In genomic region chr6:39074186-39074585, GRCm38 (mm10) we compare ENCODE assay signal across 32 mouse cellular contexts. TPM values are rescaled to one million over a fixed set of nuclear protein-coding genes. Genes with fewer than 3 reads are reported as not detected.
DNase-seq lines count a peak whose midpoint lies in the region; ATAC-seq and TF ChIP-seq lines count a peak whose summit lies in the region.
"Had no signal": no experiment of that assay in that cellular context is flagged by ENCODE, and none has a peak within 500 bp of the region (broad histone marks: within the 10 kb centered on the region; RNA-seq: fewer than 3 reads in every experiment).

No protein-coding gene starts in this region.

- no peaks in the 10 kb centered on the region for H3K36me3 ChIP-seq in ES-E14 (ENCODE audit: control insufficient read depth, insufficient read depth, low read length, poor library complexity, severe bottlenecking)
- H3K36me3 ChIP-seq in forebrain, embryonic 14.5 days (ENCODE audit: control insufficient read depth, insufficient read depth, low read length) = no peaks in the 10 kb centered on the region
- no peaks in the 10 kb centered on the region for H3K36me3 ChIP-seq in midbrain, embryonic 16.5 days (ENCODE audit: control insufficient read depth, insufficient read depth, low read length)
- no peaks in the 10 kb centered on the region for H3K36me3 ChIP-seq in hindbrain, embryonic 12.5 days
- H3K36me3 ChIP-seq in kidney, embryonic 14.5 days (ENCODE audit: control insufficient read depth, insufficient read depth, low read length) = no peaks in the 10 kb centered on the region
- H3K36me3 ChIP-seq: embryonic facial prominence, embryonic 10.5 days; embryonic facial prominence, embryonic 13.5 days; G1E; heart, embryonic 12.5 days; heart, embryonic 15.5 days; hindbrain, embryonic 10.5 days had no signal

- H3K4me1 ChIP-seq in ES-E14 (ENCODE audit: control insufficient read depth in 2 of 2, insufficient read depth in 2 of 2, low read length in 2 of 2, poor library complexity in 1 of 2) = peaks cover 0 to 6% of the 10 kb centered on the region in 2 experiments; a peak in 1 of 4 replicates
- peaks cover 11% of the 10 kb centered on the region for H3K4me1 ChIP-seq in forebrain, embryonic 14.5 days (ENCODE audit: control insufficient read depth, insufficient read depth, low read length)
- no peaks in the 10 kb centered on the region for H3K4me1 ChIP-seq in midbrain, embryonic 16.5 days (ENCODE audit: control insufficient read depth, insufficient read depth, low read length)
- H3K4me1 ChIP-seq in hindbrain, embryonic 12.5 days = peaks cover 6% of the 10 kb centered on the region; the same call in 1 of the 2 replicates
- no peaks in the 10 kb centered on the region for H3K4me1 ChIP-seq in kidney, embryonic 14.5 days (ENCODE audit: control insufficient read depth, insufficient read depth, low read length)
- H3K4me1 ChIP-seq: heart, embryonic 12.5 days; heart, embryonic 15.5 days had no signal

- in situ Hi-C loops in ES-E14 (cut with MboI; ENCODE audit: low sequenced_read_pairs in 2 of 2, unreplicated experiment in 2 of 2) = no loop called here

- H3K4me2 ChIP-seq in forebrain, embryonic 14.5 days (ENCODE audit: low read length) = no peak overlapping the region
- no peak overlapping the region for H3K4me2 ChIP-seq in midbrain, embryonic 16.5 days (ENCODE audit: low read length)
- H3K4me2 ChIP-seq in hindbrain, embryonic 12.5 days (replicated peaks) = no peak overlapping the region
- no peak overlapping the region for H3K4me2 ChIP-seq in kidney, embryonic 14.5 days (replicated peaks; ENCODE audit: low read depth, low read length)
- H3K4me2 ChIP-seq: embryonic facial prominence, embryonic 13.5 days; heart, embryonic 12.5 days; heart, embryonic 15.5 days; hindbrain, embryonic 14.5 days had no signal

- no peak overlapping the region for H3K9ac ChIP-seq in ES-E14 (ENCODE audit: insufficient read depth, low read depth, low read length, poor library complexity, severe bottlenecking)
- no peak overlapping the region for H3K9ac ChIP-seq in forebrain, embryonic 14.5 days (ENCODE audit: low read length)
- no peak overlapping the region for H3K9ac ChIP-seq in midbrain, embryonic 16.5 days (ENCODE audit: low read depth, low read length)
- H3K9ac ChIP-seq in hindbrain, embryonic 12.5 days = no peak overlapping the region
- no peak overlapping the region for H3K9ac ChIP-seq in kidney, embryonic 14.5 days (ENCODE audit: low read depth, low read length)
- H3K9ac ChIP-seq: embryonic facial prominence, embryonic 13.5 days; heart, embryonic 12.5 days; heart, embryonic 15.5 days; hindbrain, embryonic 14.5 days had no signal

- ATAC-seq in forebrain, embryonic 14.5 days = peak; percentile 89
- ATAC-seq in midbrain, embryonic 16.5 days = no peak
- ATAC-seq in hindbrain, embryonic 12.5 days (ENCODE audit: low FRiP score) = no peak
- ATAC-seq in kidney, embryonic 14.5 days (ENCODE audit: low FRiP score, low TSS enrichment) = no peak
- ATAC-seq: CD4-positive, CD25-positive, alpha-beta regulatory T cell, adult 4 months; hindbrain, postnatal 0 days; inflammation-experienced regulatory T-cells, adult 6 months; intestine, embryonic 16.5 days; Patski had no signal

- H3K27me3 ChIP-seq in forebrain, embryonic 14.5 days (replicated peaks; ENCODE audit: control insufficient read depth, insufficient read depth, low read length) = no peaks in the 10 kb centered on the region
- no peaks in the 10 kb centered on the region for H3K27me3 ChIP-seq in midbrain, embryonic 16.5 days (ENCODE audit: control insufficient read depth, insufficient read depth, low read depth, low read length)
- no peaks in the 10 kb centered on the region for H3K27me3 ChIP-seq in hindbrain, embryonic 12.5 days
- H3K27me3 ChIP-seq in kidney, embryonic 14.5 days (ENCODE audit: control insufficient read depth, insufficient read depth, low read length) = no peaks in the 10 kb centered on the region
- H3K27me3 ChIP-seq: embryonic facial prominence, embryonic 13.5 days; heart, embryonic 12.5 days; heart, embryonic 15.5 days; Patski had no signal

- H3K4me3 ChIP-seq in ES-E14 (ENCODE audit: insufficient read depth in 1 of 2, low read depth in 1 of 2, low read length in 2 of 2, poor library complexity in 1 of 2, severe bottlenecking in 1 of 2) = no peak overlapping the region
- no peak overlapping the region for H3K4me3 ChIP-seq in forebrain, embryonic 14.5 days (ENCODE audit: low read depth, low read length)
- H3K4me3 ChIP-seq in midbrain, embryonic 16.5 days (ENCODE audit: low read depth, low read length) = no peak overlapping the region
- no peak overlapping the region for H3K4me3 ChIP-seq in hindbrain, embryonic 12.5 days
- H3K4me3 ChIP-seq in kidney, embryonic 14.5 days (ENCODE audit: low read length) = no peak overlapping the region
- H3K4me3 ChIP-seq: embryonic facial prominence, embryonic 10.5 days; embryonic facial prominence, embryonic 13.5 days; erythroblast, embryonic 14.5 days; heart, embryonic 12.5 days; heart, embryonic 15.5 days; hindbrain, embryonic 10.5 days had no signal

- peak; percentile 75 for DNase-seq in ES-CJ7 (ENCODE audit: low read depth, low spot score)
- peak; percentile 22 for DNase-seq in ES-E14 (ENCODE audit: low read depth, low spot score)
- DNase-seq in ZHBTc4 (ENCODE audit: low read depth, low spot score) = peak; percentile 69
- DNase-seq in forebrain, embryonic 14.5 days (ENCODE audit: low spot score) = peak; percentile 83
- no peak for DNase-seq in adrenal gland, postnatal 14 days
- DNase-seq: adrenal gland, postnatal 10 days; cerebellum, adult 11-12 months; cerebellum, adult 8-10 months; cerebellum, postnatal 10 days; cerebellum, postnatal 36 days; embryo, embryonic 11 days; gastrocnemius, postnatal 25 days; heart, adult 18-20 months; heart, postnatal 10 days; heart, postnatal 36 days; kidney, adult 18-20 months had no signal

- H3K27ac ChIP-seq in ES-E14 (ENCODE audit: insufficient read depth, low read depth, low read length, poor library complexity, severe bottlenecking) = no peak overlapping the region
- H3K27ac ChIP-seq in forebrain, embryonic 14.5 days (ENCODE audit: low read depth, low read length) = no peak overlapping the region
- no peak overlapping the region for H3K27ac ChIP-seq in midbrain, embryonic 16.5 days (ENCODE audit: low read length)
- no peak overlapping the region for H3K27ac ChIP-seq in hindbrain, embryonic 12.5 days
- H3K27ac ChIP-seq in kidney, embryonic 14.5 days (ENCODE audit: low read depth, low read length) = no peak overlapping the region
- H3K27ac ChIP-seq: embryonic facial prominence, embryonic 10.5 days; embryonic facial prominence, embryonic 13.5 days; heart, embryonic 15.5 days; hindbrain, embryonic 10.5 days; hindbrain, embryonic 14.5 days; hindbrain, postnatal 0 days had no signal

- H3K9me3 ChIP-seq in ES-E14 (ENCODE audit: control insufficient read depth, insufficient read depth, low read depth, low read length) = no peaks in the 10 kb centered on the region
- no peaks in the 10 kb centered on the region for H3K9me3 ChIP-seq in forebrain, embryonic 14.5 days (replicated peaks; ENCODE audit: control insufficient read depth, low read length)
- H3K9me3 ChIP-seq in midbrain, embryonic 16.5 days (replicated peaks; ENCODE audit: control insufficient read depth, low read length, poor library complexity, severe bottlenecking) = no peaks in the 10 kb centered on the region
- no peaks in the 10 kb centered on the region for H3K9me3 ChIP-seq in hindbrain, embryonic 12.5 days (replicated peaks)
- H3K9me3 ChIP-seq in kidney, embryonic 14.5 days (ENCODE audit: control insufficient read depth, low read length) = no peaks in the 10 kb centered on the region
- H3K9me3 ChIP-seq: embryonic facial prominence, embryonic 10.5 days; embryonic facial prominence, embryonic 13.5 days; G1E; heart, embryonic 12.5 days; heart, embryonic 15.5 days; hindbrain, embryonic 10.5 days had no signal

TF ChIP-seq in ES-E14, 5 proteins besides CTCF, POLR2A, EP300 and RAD21:
- TF ChIP-seq ZNF384 (IDR thresholded peaks at IDR 0.05; ENCODE audit: low read depth, low read length) (no peak), MAFK (IDR thresholded peaks at IDR 0.05; ENCODE audit: insufficient read depth, low read depth, low read length) (no peak), CHD2 (IDR thresholded peaks at IDR 0.05; ENCODE audit: low read depth, low read length) (no peak), HCFC1 (IDR thresholded peaks at IDR 0.05; ENCODE audit: borderline replicate concordance, insufficient read depth, low read length) (no peak)

RNA-seq across cellular contexts. Expression of gene Parp12, which starts 44.0 kb away (rescaled TPM):
- 8.9 and 9.5 TPM in 2 replicates for total RNA-seq in ES-E14 (2012; rRNA removed)
- polyA plus RNA-seq in forebrain, embryonic 14.5 days (2014; fragmentation: Nextera tagmentation; extraction: Ambion mirVana) = 2.3 TPM in 2 replicates
- 1.5 and 1.9 TPM in 2 replicates for polyA plus RNA-seq in midbrain, embryonic 16.5 days (2015; fragmentation: Nextera tagmentation; extraction: Ambion mirVana)
- 4.7 and 5.2 TPM in 2 replicates for polyA plus RNA-seq in hindbrain, embryonic 12.5 days (2016; fragmentation: Nextera tagmentation; extraction: Ambion mirVana)
- total RNA-seq in adrenal gland, postnatal 14 days (2021) = 15.6 and 16.0 TPM in 2 replicates
- polyA plus RNA-seq in kidney, embryonic 14.5 days (2014; fragmentation: Nextera tagmentation; extraction: Ambion mirVana) = 3.7 and 7.4 TPM in 2 replicates
- total RNA-seq: G1E had no signal
- polyA plus RNA-seq: erythroblast, embryonic 14.5 days; G1E had no signal
